Mouse (Mus musculus): ENCODE measurements around the gene Vpreb3. TPM values are rescaled to one million over a fixed set of nuclear protein-coding genes. Genes with fewer than 3 reads are reported as not detected.
A peak's percentile ranks its signal among the peaks of the same experiment; 100 is the strongest.

Gene Vpreb3
- polyA plus RNA-seq (2015; fragmentation: Nextera tagmentation; extraction: Ambion mirVana) = 0.77 TPM in 1 of 2 replicates, not detected in the other

DNA sequence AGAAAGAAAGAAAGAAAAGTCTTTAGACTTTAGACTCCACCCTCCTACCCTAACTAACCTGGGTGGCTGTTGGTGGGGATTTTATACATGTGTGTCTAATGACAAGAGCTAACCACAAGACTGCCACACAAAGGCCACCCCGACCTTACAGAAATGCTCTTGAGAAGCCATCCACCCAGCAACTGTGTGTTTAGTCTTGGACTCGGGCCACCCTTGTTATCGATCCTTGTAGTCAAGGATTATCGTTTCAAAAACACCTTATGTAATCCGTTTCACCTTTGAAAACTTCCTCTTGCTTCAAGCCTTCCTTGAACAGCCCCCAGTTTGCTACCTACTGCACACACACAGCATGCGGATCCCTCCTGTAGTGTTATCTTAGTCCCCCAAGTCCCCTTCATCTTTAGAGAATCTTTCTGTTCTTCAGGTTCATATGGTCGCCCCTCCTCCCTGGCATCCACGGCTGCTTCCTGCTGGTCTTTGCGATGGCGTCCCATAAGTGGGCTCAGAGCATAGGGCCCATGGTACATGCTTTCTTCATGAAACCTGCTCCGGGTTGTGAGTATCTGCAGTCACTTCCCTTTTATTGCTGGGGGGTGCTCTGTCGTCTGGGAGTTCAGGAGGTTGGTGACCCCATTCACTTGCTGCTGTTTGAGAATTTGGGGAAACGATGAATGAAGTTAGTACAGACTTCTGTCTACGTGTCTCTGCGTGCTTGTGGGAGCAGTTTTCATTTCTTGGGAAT lies at the start of gene Vpreb3:
TSS of gene Vpreb3 (plus strand) at position 322 of the 742 bp plus-strand sequence.
- Histone ChIP-seq H3K36me3 (replicated peaks) (no peaks in the 10 kb centered on the region), H3K4me2 (no peak within 1 kb of the TSS), H3K27ac (no peak within 1 kb of the TSS), H3K9me3 (no peaks in the 10 kb centered on the region), H3K27me3 (replicated peaks) (no peaks in the 10 kb centered on the region), H3K9ac (no peak within 1 kb of the TSS), H3K4me1 (no peaks in the 10 kb centered on the region), H3K4me3 (no peak within 1 kb of the TSS)
- 85% methylated on average over 15 of the region's 15 CpGs for WGBS
- no peak for ATAC-seq (replicated peaks)

DNA sequence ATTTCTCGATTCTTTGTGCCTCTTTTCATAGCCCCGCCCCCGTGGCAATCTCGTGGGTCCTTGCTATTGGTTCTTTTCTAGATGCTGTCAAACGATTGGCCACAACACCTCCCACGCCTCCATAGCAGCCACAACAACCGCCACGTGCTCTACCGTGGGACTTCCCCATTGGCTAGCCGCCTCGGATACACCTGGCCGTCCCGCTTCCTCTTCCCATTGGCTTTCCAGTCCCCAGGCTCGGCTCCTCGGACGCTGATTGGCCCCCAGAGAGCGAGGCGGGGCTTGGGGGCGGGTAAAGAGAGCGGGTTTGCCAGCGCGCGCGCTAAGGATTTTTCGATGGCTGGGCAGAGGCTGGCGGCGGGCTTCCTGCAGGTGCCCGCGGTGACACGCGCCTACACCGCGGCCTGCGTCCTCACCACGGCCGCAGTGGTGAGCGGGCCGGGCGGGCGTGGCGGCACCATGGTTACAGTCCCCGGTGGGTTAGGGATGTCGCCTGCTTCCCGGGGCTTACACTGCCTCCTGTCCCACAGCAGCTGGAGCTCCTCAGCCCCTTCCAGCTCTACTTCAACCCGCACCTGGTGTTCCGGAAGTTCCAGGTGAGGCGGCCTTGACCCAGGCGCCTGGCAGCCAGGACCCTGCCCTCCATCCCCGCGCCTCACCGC lies 49.6 kb upstream of the Vpreb3 start, which contains the start of gene Derl3:
TSS of gene Derl3 (plus strand) at position 325 of the 662 bp plus-strand sequence.
- peak; percentile 100 for ATAC-seq (replicated peaks)
- H3K9me3 ChIP-seq = no peaks in the 10 kb centered on the region
- no peaks in the 10 kb centered on the region for H3K27me3 ChIP-seq (replicated peaks)
- peaks cover 7% of the 10 kb centered on the region for H3K4me1 ChIP-seq
- WGBS = 1% methylated on average over 50 of the region's 51 CpGs
- peaks cover 24% of the 10 kb centered on the region for H3K36me3 ChIP-seq (replicated peaks)
- H3K4me2 ChIP-seq = peak within 1 kb of the TSS; percentile 94
- H3K27ac ChIP-seq = peak within 1 kb of the TSS; percentile 55
- peak within 1 kb of the TSS; percentile 42 for H3K4me3 ChIP-seq
- peak within 1 kb of the TSS; percentile 40 for H3K9ac ChIP-seq

DNA sequence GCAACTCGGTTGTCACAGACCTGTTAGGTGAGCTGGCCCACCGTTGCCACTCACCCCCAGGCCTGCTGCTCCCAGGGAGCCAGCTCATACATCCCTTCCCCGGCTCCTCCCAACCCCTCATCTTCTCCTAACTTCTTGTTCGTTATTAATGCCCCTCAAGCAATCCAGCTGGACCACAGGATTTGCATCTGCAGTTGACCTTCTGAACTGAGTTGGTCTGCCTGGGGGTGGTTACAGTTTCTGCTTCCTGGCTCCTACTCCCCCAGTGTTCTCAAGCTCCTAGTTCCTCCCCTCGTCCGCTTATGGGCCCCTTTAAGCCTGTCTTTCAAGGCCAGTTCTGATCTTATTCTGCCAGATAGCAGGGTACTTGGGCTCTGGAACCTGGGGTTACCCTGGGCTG lies 48.3 kb upstream of the Vpreb3 start:
- H3K9ac ChIP-seq = no peak overlapping the region
- no peak for ATAC-seq (replicated peaks)

DNA sequence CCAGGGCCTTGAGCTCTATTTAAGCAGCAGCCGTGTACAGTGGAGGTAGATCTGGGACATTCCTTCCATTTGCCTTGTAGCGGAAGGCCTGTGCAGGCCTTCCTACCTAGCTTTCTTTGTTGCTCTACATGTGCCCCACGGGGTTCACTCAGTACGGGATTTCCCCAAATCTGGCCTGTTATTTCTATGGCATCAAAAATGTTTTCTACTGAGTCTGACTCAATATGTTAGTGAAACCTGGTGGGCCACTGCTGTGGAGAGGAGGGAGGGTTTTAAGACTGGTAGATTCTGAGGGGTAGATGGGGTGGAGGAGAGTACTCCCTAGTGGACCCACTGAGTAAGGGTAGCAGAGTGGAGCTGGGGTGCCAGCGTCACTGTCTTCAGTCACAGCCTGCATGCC lies 47.1 kb upstream of the Vpreb3 start:
- no peak overlapping the region for H3K9ac ChIP-seq
- no peak overlapping the region for H3K4me2 ChIP-seq
- H3K36me3 ChIP-seq (replicated peaks) = peaks cover 32% of the 10 kb centered on the region
- no peak overlapping the region for H3K4me3 ChIP-seq
- H3K4me1 ChIP-seq = peaks cover 10% of the 10 kb centered on the region
- no peak overlapping the region for H3K27ac ChIP-seq
- ATAC-seq (replicated peaks) = no peak
- H3K27me3 ChIP-seq (replicated peaks) = no peaks in the 10 kb centered on the region
- no peaks in the 10 kb centered on the region for H3K9me3 ChIP-seq
- 92% methylated on average over 5 of the region's 5 CpGs for WGBS

More for the DNA sequence above, 48.3 kb upstream of the Vpreb3 start:
- Histone ChIP-seq H3K4me2 (no peak overlapping the region), H3K36me3 (replicated peaks) (peaks cover 27% of the 10 kb centered on the region), H3K4me3 (no peak overlapping the region), H3K27ac (no peak overlapping the region), H3K27me3 (replicated peaks) (no peaks in the 10 kb centered on the region), H3K4me1 (peaks cover 10% of the 10 kb centered on the region), H3K9me3 (no peaks in the 10 kb centered on the region)
- WGBS = 75% methylated on average over 6 of the region's 6 CpGs

DNA sequence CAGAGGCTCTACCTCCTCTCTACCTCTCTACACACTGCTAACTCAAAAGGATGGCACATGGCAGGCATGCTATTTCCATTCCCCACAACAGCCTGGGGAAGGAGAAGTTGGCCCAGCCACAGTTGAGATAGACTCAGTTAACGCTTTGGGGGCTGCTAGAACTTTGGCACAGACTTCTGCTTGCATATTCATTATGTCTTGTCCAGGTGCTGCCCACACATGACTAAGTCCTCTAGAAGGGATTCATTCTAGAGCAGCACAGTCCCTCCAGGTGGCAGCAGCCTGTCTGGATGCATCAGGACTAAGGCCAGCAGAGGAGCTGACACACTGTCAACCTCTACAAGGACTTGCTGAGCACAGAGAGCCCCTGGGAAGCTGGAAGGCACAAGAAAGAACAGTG lies 46.6 kb upstream of the Vpreb3 start:
- Histone ChIP-seq H3K36me3 (replicated peaks) (peaks cover 35% of the 10 kb centered on the region), H3K9ac (no peak overlapping the region), H3K4me1 (peaks cover 10% of the 10 kb centered on the region), H3K4me3 (no peak overlapping the region), H3K27ac (no peak overlapping the region), H3K9me3 (no peaks in the 10 kb centered on the region), H3K27me3 (replicated peaks) (no peaks in the 10 kb centered on the region), H3K4me2 (no peak overlapping the region)
- ATAC-seq (replicated peaks) = no peak
- 80% methylated on average over 1 of the region's 1 CpGs for WGBS

DNA sequence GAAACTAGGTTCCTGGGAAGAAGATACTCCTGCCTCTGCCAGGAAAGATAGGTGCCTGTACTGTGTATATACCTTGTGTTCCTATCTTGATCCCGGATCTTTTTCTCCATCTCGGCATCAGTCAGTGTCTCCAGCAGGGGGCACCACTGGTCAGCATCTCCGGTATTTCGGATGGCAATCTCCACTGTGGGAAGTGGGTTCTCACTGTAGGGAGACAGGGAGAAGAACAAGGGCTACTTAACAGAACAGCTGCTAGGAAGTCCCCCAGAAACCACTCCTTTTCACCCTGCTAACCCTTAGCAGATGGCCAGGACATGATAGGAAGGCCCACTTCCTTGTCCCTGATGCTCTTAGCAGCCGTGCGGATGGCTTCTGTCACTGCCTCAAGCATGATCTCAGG lies 45.5 kb upstream of the Vpreb3 start:
- no peaks in the 10 kb centered on the region for H3K27me3 ChIP-seq (replicated peaks)
- H3K4me3 ChIP-seq = no peak overlapping the region
- H3K9me3 ChIP-seq = no peaks in the 10 kb centered on the region
- peaks cover 10% of the 10 kb centered on the region for H3K4me1 ChIP-seq
- no peak for ATAC-seq (replicated peaks)
- H3K4me2 ChIP-seq = no peak overlapping the region
- H3K27ac ChIP-seq = no peak overlapping the region
- peaks cover 46% of the 10 kb centered on the region for H3K36me3 ChIP-seq (replicated peaks)
- WGBS = 33% methylated on average over 6 of the region's 6 CpGs
- no peak overlapping the region for H3K9ac ChIP-seq

DNA sequence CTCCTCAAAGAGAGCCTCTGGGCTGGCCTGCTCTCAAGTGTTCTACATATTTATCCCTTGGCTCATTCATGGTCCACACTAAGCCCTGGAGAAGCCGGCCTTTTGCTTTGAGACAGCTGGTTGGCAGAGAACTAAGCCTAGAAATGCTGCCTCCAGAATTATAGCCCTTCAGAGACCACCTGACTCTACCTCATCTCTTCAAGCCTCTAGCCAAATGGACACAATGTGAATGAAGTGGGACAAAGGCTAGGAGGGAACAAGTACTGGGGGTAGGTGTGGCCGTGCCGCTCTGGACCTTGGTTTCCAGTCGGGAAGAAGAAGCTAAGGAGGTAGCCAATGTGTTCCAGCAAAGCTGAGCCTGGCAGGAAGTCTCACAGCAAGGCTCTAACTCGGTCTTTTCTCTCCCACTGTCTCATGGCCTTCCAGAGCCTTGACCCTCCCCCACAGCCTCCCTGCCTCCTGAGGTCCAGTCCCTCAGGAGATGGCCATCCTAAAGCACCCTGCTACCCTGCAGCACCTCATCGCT lies 44.8 kb upstream of the Vpreb3 start:
- no peak overlapping the region for H3K4me3 ChIP-seq
- peaks cover 53% of the 10 kb centered on the region for H3K36me3 ChIP-seq (replicated peaks)
- H3K9ac ChIP-seq = no peak overlapping the region
- 81% methylated on average over 6 of the region's 6 CpGs for WGBS
- no peak overlapping the region for H3K27ac ChIP-seq
- no peaks in the 10 kb centered on the region for H3K27me3 ChIP-seq (replicated peaks)
- peaks cover 10% of the 10 kb centered on the region for H3K4me1 ChIP-seq
- H3K4me2 ChIP-seq = no peak overlapping the region
- H3K9me3 ChIP-seq = no peaks in the 10 kb centered on the region
- no peak for ATAC-seq (replicated peaks)

DNA sequence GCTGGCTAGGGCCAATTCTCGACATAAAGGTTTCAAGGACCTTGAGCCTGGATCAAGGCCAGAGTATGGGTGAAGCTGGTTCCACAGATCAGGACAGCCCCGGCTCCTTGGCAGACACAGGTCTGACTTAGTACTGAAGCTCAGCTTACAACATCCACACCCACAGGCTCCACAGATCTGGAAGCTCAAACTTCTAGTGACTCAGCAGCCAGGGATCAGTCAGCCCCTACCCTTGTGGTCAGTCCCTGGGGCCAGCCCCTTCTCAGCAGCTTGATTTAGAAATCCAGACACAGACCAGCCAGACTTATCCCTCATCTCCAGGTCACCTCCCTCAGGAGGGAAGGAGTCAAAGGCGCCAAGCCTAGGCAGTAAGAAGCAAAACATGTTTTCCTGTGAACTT lies 44.0 kb upstream of the Vpreb3 start:
- H3K36me3 ChIP-seq (replicated peaks) = peaks cover 60% of the 10 kb centered on the region
- no peak overlapping the region for H3K9ac ChIP-seq
- H3K4me2 ChIP-seq = no peak overlapping the region
- 66% methylated on average over 3 of the region's 3 CpGs for WGBS
- H3K27me3 ChIP-seq (replicated peaks) = no peaks in the 10 kb centered on the region
- 0 out of 2 replicates have a peak, but pooled peaks cover 4% of the 10 kb centered on the region for H3K4me1 ChIP-seq
- H3K27ac ChIP-seq = no peak overlapping the region
- ATAC-seq (replicated peaks) = no peak
- H3K4me3 ChIP-seq = no peak overlapping the region
- no peaks in the 10 kb centered on the region for H3K9me3 ChIP-seq

DNA sequence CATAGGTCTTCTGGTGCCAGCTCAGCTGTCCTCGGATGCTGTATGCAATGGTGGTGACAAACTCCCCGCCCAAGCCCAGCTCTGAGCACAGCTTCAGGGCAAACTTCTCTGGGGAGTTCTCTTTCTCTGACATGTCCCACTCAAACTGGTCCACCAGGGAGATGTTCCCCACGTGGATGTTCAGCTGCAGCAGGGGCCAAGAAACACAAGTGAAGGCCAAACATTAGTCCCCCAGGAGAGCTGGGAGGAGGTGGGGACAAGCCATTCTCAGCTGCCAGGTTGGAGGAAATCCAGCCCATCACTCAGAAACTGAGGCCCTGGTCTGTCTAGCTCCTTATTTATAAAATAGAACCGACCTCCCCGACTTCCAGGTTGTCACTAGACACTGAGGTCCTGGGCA lies 38.5 kb upstream of the Vpreb3 start:
- Histone ChIP-seq H3K9me3 (no peaks in the 10 kb centered on the region), H3K9ac (no peak overlapping the region), H3K27ac (no peak overlapping the region), H3K36me3 (replicated peaks) (peaks cover 75% of the 10 kb centered on the region), H3K27me3 (replicated peaks) (no peaks in the 10 kb centered on the region), H3K4me2 (no peak overlapping the region), H3K4me1 (no peaks in the 10 kb centered on the region), H3K4me3 (no peak overlapping the region)
- no peak for ATAC-seq (replicated peaks)
- WGBS = 93% methylated on average over 5 of the region's 5 CpGs

DNA sequence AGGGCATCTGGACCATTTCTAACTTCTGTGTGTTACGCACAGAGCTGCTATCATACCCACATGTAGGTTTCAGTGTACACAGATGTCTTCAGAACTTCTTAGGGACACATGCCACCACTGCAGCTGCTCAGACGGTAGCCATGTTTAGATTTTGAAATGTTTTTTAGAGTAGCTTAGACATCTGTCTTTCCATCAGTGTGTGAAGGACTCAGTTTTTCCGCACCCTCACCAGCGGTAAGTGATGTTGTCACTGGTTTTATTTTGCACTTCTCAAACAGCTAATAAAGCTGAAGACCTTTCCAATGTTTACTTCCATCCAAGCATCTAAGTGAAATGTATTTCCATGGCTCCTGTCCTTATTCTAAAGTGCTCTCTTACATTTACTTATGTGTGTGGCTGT lies 36.0 kb upstream of the Vpreb3 start:
- no peak overlapping the region for H3K9ac ChIP-seq
- H3K27ac ChIP-seq = no peak overlapping the region
- ATAC-seq (replicated peaks) = no peak
- no peak overlapping the region for H3K4me2 ChIP-seq
- no peak overlapping the region for H3K4me3 ChIP-seq
- WGBS = 94% methylated on average over 4 of the region's 4 CpGs
- peaks cover 83% of the 10 kb centered on the region for H3K36me3 ChIP-seq (replicated peaks)
- H3K27me3 ChIP-seq (replicated peaks) = no peaks in the 10 kb centered on the region
- no peaks in the 10 kb centered on the region for H3K4me1 ChIP-seq
- H3K9me3 ChIP-seq = no peaks in the 10 kb centered on the region

DNA sequence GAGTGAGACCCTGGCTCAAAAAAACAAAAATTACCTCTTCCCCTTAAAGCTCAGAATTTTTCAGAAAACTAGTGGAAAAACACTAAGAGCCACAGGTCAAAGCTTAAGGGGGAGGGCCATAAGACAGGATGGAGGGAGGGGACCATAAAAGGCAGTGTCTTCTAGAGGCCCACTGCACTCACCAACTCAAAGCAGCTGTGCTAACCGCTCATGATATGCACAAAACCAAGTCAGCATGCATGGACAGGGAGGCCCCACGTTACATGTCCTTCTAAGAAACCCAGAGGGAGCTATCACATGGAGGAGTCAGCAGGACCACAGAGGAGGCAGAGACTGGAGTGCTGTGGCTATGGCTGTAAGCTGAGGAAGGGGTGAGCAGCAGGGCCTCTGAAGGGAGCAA lies 32.2 kb upstream of the Vpreb3 start:
- H3K4me2 ChIP-seq = no peak overlapping the region
- H3K36me3 ChIP-seq (replicated peaks) = peaks cover 57% of the 10 kb centered on the region
- no peak overlapping the region for H3K27ac ChIP-seq
- H3K4me1 ChIP-seq = no peaks in the 10 kb centered on the region
- no peaks in the 10 kb centered on the region for H3K27me3 ChIP-seq (replicated peaks)
- no peaks in the 10 kb centered on the region for H3K9me3 ChIP-seq
- WGBS = 90% methylated on average over 2 of the region's 2 CpGs
- H3K9ac ChIP-seq = no peak overlapping the region
- H3K4me3 ChIP-seq = no peak overlapping the region
- ATAC-seq (replicated peaks) = no peak

DNA sequence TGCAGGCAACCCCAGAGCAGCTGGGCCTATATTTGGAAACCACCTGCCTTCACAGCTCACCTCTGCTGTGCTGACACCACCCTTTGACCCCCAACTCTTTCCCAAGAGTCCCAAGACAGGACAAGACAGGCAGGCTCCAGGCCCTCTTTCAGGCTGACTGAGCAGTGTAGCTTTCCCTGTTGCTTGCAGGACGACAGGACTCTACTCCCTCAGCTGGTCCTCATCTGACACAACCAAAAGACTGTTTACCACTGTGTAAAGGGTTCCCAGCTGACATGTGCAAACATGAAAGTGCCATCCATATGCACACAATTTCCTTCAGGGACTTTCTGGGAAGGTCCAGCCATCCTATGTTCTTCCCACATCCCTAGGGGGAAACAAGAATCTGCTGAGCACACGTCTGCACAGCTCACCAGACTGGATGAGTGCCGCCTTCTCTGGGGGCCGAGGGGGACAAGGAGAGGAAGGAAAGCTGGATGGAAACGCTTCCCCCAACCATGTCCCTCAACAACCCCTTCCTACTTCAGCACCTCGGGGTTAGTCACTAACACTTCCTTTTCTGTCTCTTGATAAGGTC lies 29.8 kb upstream of the Vpreb3 start:
- Histone ChIP-seq H3K27ac (no peak overlapping the region), H3K9ac (no peak overlapping the region), H3K27me3 (replicated peaks) (no peaks in the 10 kb centered on the region), H3K4me1 (peaks cover under 1% of the 10 kb centered on the region), H3K4me2 (no peak overlapping the region), H3K36me3 (replicated peaks) (peaks cover 41% of the 10 kb centered on the region), H3K9me3 (no peaks in the 10 kb centered on the region), H3K4me3 (no peak overlapping the region)
- no peak for ATAC-seq (replicated peaks)
- WGBS = 76% methylated on average over 6 of the region's 6 CpGs
